Mouse (Mus musculus) lung, embryonic 16.5 days (tissue): ENCODE measurements at regions not wholly inside any gene's neighbourhood (a gene's known extent, or its start where the extent isn't known, plus 50 kb on each side); places are given as distances from the start of the nearest gene placed in this dataset.

ENCODE experiments used
- ATAC-seq: fragments of 200-750 bp; cut with Nextera tagmentation; 2 replicates; pipeline ENCODE4 v1.8.0; 2017; ENCODE audit warnings: low read depth, mild to moderate bottlenecking, moderate library complexity
- H3K27ac ChIP-seq: fragments of 300-500 bp; sonication (generic); 2 replicates; pipeline ENCODE4 v1.5.1; 2014; ENCODE audit warnings: mild to moderate bottlenecking, control low read depth, low read length
- H3K27me3 ChIP-seq: fragments of 300-500 bp; sonication (generic); 2 replicates; pipeline ENCODE4 v1.6.1; 2014; ENCODE audit warnings: low read depth, low read length, mixed read lengths; ENCODE audit not compliant: control insufficient read depth, insufficient read depth
- H3K36me3 ChIP-seq: fragments of 300-500 bp; sonication (generic); 2 replicates; pipeline ENCODE4 v1.6.1; 2014; ENCODE audit warnings: low read length; ENCODE audit not compliant: control insufficient read depth, insufficient read depth
- H3K4me1 ChIP-seq: fragments of 300-500 bp; sonication (generic); replicated peaks from 2 replicates; pipeline ENCODE4 v1.6.1; 2014; ENCODE audit warnings: low read length, mixed read lengths; ENCODE audit not compliant: control insufficient read depth, insufficient read depth
- H3K4me2 ChIP-seq: fragments of 300-500 bp; sonication (generic); 2 replicates; pipeline ENCODE4 v1.6.1; 2014; ENCODE audit warnings: low read depth, low read length, control low read depth
- H3K4me3 ChIP-seq: fragments of 300-500 bp; sonication (generic); 2 replicates; pipeline ENCODE4 v1.5.1; 2014; ENCODE audit warnings: mild to moderate bottlenecking, low read length, control low read depth
- H3K9ac ChIP-seq: fragments of 300-500 bp; sonication (generic); 2 replicates; pipeline ENCODE4 v1.6.1; 2014; ENCODE audit warnings: low read length, control low read depth
- H3K9me3 ChIP-seq: fragments of 300-500 bp; sonication (generic); 2 replicates; pipeline ENCODE4 v1.6.1; 2016; ENCODE audit warnings: low read length; ENCODE audit not compliant: control insufficient read depth
- WGBS: fragments of 180-500 bp; shearing (Covaris S2); extraction: QIAGEN DNeasy Blood & Tissue Kit; methylation state at CpG from one replicate; pipeline ENCODE4 v1.1.7; 2014; 5-methylcytosine and 5-hydroxymethylcytosine counted together

- Histone ChIP-seq H3K36me3 (no peaks in the 10 kb centered on the region), H3K9me3 (no peaks in the 10 kb centered on the region), H3K9ac (no peak overlapping the region), H3K4me2 (no peak overlapping the region), H3K27me3 (no peaks in the 10 kb centered on the region), H3K27ac (no peak overlapping the region), H3K4me1 (no peaks in the 10 kb centered on the region), H3K4me3 (no peak overlapping the region)
- no peak for ATAC-seq
- 90% methylated on average over 4 of the region's 4 CpGs for WGBS
Measured at GRCm38 (mm10) chr11:24247285-24247684, 169.4 kb downstream of the Bcl11a start.

GRCm38 (mm10) chr11:24251516-24251915 is 173.7 kb downstream of the Bcl11a start:
- no peak overlapping the region for H3K4me2 ChIP-seq
- H3K27ac ChIP-seq = no peak overlapping the region
- H3K9ac ChIP-seq = no peak overlapping the region
- WGBS = 78% methylated on average over 5 of the region's 5 CpGs
- no peaks in the 10 kb centered on the region for H3K27me3 ChIP-seq
- H3K36me3 ChIP-seq = no peaks in the 10 kb centered on the region
- H3K4me1 ChIP-seq = no peaks in the 10 kb centered on the region
- no peak for ATAC-seq
- no peaks in the 10 kb centered on the region for H3K9me3 ChIP-seq
- H3K4me3 ChIP-seq = no peak overlapping the region

- no peak overlapping the region for H3K27ac ChIP-seq
- H3K36me3 ChIP-seq = no peaks in the 10 kb centered on the region
- no peak for ATAC-seq
- H3K9me3 ChIP-seq = no peaks in the 10 kb centered on the region
- H3K4me3 ChIP-seq = no peak overlapping the region
- H3K27me3 ChIP-seq = no peaks in the 10 kb centered on the region
- whole genome bisulfite sequencing = 84% methylated on average over 22 of the region's 22 CpGs
- no peak overlapping the region for H3K9ac ChIP-seq
- no peak overlapping the region for H3K4me2 ChIP-seq
- no peaks in the 10 kb centered on the region for H3K4me1 ChIP-seq
Measured at GRCm38 (mm10) chr11:24255201-24256060, 177.6 kb downstream of the Bcl11a start.

- Histone ChIP-seq H3K27ac (no peak overlapping the region), H3K36me3 (no peaks in the 10 kb centered on the region), H3K4me2 (no peak overlapping the region), H3K27me3 (no peaks in the 10 kb centered on the region), H3K4me3 (no peak overlapping the region), H3K9me3 (no peaks in the 10 kb centered on the region), H3K9ac (no peak overlapping the region), H3K4me1 (no peaks in the 10 kb centered on the region)
- ATAC-seq = no peak
Measured at GRCm38 (mm10) chr11:24257741-24258140, 179.9 kb downstream of the Bcl11a start.

- H3K4me1 ChIP-seq = no peaks in the 10 kb centered on the region
- ATAC-seq = no peak
- WGBS = 78% methylated on average over 6 of the region's 6 CpGs
Measured at GRCm38 (mm10) chr11:24258340-24258739, 180.5 kb downstream of the Bcl11a start.

GRCm38 (mm10) chr11:24259668-24260067 is 181.8 kb downstream of the Bcl11a start:
- ATAC-seq = no peak
- no peaks in the 10 kb centered on the region for H3K27me3 ChIP-seq
- H3K36me3 ChIP-seq = no peaks in the 10 kb centered on the region
- H3K4me2 ChIP-seq = no peak overlapping the region
- 61% methylated on average over 2 of the region's 2 CpGs for WGBS
- no peaks in the 10 kb centered on the region for H3K9me3 ChIP-seq
- no peak overlapping the region for H3K9ac ChIP-seq
- H3K4me1 ChIP-seq = no peaks in the 10 kb centered on the region
- no peak overlapping the region for H3K4me3 ChIP-seq
- H3K27ac ChIP-seq = no peak overlapping the region

More at GRCm38 (mm10) chr11:24258340-24258739, 180.5 kb downstream of the Bcl11a start:
- Histone ChIP-seq H3K36me3 (no peaks in the 10 kb centered on the region), H3K27ac (no peak overlapping the region), H3K4me2 (no peak overlapping the region), H3K27me3 (no peaks in the 10 kb centered on the region), H3K4me3 (no peak overlapping the region), H3K9ac (no peak overlapping the region), H3K9me3 (no peaks in the 10 kb centered on the region)

- Histone ChIP-seq H3K4me3 (no peak overlapping the region), H3K4me1 (no peaks in the 10 kb centered on the region), H3K36me3 (no peaks in the 10 kb centered on the region), H3K9me3 (no peaks in the 10 kb centered on the region), H3K9ac (no peak overlapping the region), H3K27ac (no peak overlapping the region), H3K27me3 (no peaks in the 10 kb centered on the region), H3K4me2 (no peak overlapping the region)
- 56% methylated on average over 2 of the region's 2 CpGs for WGBS
- no peak for ATAC-seq
Measured at GRCm38 (mm10) chr11:24269046-24269445, 191.2 kb downstream of the Bcl11a start.

- no peaks in the 10 kb centered on the region; the same call in none of the 2 replicates for H3K27me3 ChIP-seq
- no peaks in the 10 kb centered on the region for H3K4me1 ChIP-seq
- H3K36me3 ChIP-seq = no peaks in the 10 kb centered on the region
- H3K9me3 ChIP-seq = no peaks in the 10 kb centered on the region
- no peak overlapping the region for H3K4me2 ChIP-seq
- H3K9ac ChIP-seq = no peak overlapping the region
- WGBS = 55% methylated on average over 5 of the region's 5 CpGs
- no peak for ATAC-seq
- no peak overlapping the region for H3K27ac ChIP-seq
- H3K4me3 ChIP-seq = no peak overlapping the region
Measured at GRCm38 (mm10) chr11:24281628-24282027, 203.8 kb downstream of the Bcl11a start.

GRCm38 (mm10) chr11:24282556-24282955 is 204.7 kb downstream of the Bcl11a start:
- Histone ChIP-seq H3K4me2 (no peak overlapping the region), H3K27me3 (no peaks in the 10 kb centered on the region; the same call in none of the 2 replicates), H3K36me3 (no peaks in the 10 kb centered on the region), H3K4me3 (no peak overlapping the region), H3K9me3 (no peaks in the 10 kb centered on the region), H3K9ac (no peak overlapping the region), H3K27ac (no peak overlapping the region), H3K4me1 (no peaks in the 10 kb centered on the region)
- no peak for ATAC-seq
- 37% methylated on average over 9 of the region's 9 CpGs for WGBS
